Mouse (Mus musculus): Measurements from ENCODE around the gene Pgm5. TPM values are rescaled to one million over a fixed set of nuclear protein-coding genes. Genes with fewer than 3 reads are reported as not detected.

The Pgm5 gene
- polyA plus RNA-seq, 1 experiment from 2014 or later = 0.07 TPM

DNA sequence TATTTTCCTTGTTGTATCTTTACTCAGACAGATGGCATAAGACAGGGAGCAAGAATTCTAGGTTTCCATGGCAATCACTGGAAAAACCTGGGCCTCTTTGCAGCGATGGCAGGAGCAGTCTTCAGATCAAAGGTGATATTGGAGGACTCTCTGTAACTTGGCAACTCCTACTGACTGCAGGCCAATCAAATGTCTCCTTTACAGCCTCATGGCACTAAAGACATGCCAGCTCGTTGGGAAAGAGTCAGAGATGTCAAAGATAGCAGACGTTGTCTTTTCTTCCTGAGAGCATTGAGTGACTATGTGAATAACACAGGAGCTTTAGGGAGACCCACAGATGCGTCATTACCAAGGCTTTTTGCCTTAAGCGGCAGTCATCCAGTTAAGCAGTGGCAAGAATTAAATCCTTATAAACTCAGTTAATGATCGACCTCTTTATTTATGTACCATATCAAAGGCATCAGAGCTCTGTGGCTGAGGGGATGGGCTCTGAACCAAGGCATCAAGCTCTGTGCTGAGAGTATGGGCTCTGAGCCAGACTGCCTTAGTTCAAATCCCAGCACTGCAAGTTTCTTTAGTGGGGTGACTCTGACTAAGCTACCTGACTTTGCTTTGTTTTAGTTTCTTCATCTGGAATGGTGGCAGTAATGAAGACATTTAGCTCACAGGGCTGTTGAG is 209.2 kb downstream of the Pgm5 start:
- Histone ChIP-seq H3K9ac (no peak overlapping the region), H3K27ac (replicated peaks) (no peak overlapping the region), H3K9me3 (replicated peaks) (no peaks in the 10 kb centered on the region), H3K4me2 (no peak overlapping the region), H3K36me3 (replicated peaks) (no peaks in the 10 kb centered on the region), H3K4me3 (replicated peaks) (no peak overlapping the region), H3K4me1 (replicated peaks) (no peaks in the 10 kb centered on the region), H3K27me3 (no peaks in the 10 kb centered on the region)
- ATAC-seq (ENCODE audit: insufficient read depth) = no peak
- 44% methylated on average over 6 of the region's 6 CpGs for WGBS (ENCODE audit: insufficient replicate concordance)

DNA sequence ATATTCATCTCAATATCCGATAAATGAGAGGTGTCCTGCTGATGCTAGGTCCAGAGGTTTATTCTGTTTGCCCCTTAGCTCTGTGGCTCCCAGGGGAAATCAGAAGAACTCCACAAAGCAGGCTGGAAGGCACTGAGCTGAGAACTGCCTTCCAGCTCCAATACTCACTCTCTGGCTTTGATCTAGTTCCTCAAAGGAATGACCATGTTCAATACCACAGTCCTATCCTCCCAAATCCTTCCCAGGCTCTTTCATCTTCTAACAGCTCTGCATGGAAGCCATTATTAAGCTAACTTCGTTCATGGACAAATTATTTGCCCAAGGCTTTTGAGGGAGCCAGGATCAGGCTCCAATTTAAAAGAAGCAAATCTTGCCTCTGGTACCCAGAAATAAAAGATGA is 210.1 kb downstream of the Pgm5 start:
- Histone ChIP-seq H3K9me3 (replicated peaks) (no peaks in the 10 kb centered on the region), H3K4me1 (replicated peaks) (no peaks in the 10 kb centered on the region), H3K9ac (no peak overlapping the region), H3K27ac (replicated peaks) (no peak overlapping the region), H3K36me3 (replicated peaks) (no peaks in the 10 kb centered on the region), H3K4me2 (no peak overlapping the region), H3K27me3 (no peaks in the 10 kb centered on the region), H3K4me3 (replicated peaks) (no peak overlapping the region)
- WGBS (ENCODE audit: insufficient replicate concordance) = 44% methylated on average over 2 of the region's 2 CpGs
- no peak for ATAC-seq (ENCODE audit: insufficient read depth)

GRCm38 (mm10) chr19:24650428-24650827 is 211.2 kb downstream of the Pgm5 start:
- no peak overlapping the region for H3K9ac ChIP-seq
- H3K4me2 ChIP-seq = no peak overlapping the region
- no peaks in the 10 kb centered on the region for H3K4me1 ChIP-seq (replicated peaks)
- no peak overlapping the region for H3K4me3 ChIP-seq (replicated peaks)
- H3K36me3 ChIP-seq (replicated peaks) = no peaks in the 10 kb centered on the region
- no peaks in the 10 kb centered on the region for H3K27me3 ChIP-seq
- no peaks in the 10 kb centered on the region for H3K9me3 ChIP-seq (replicated peaks)
- 65% methylated on average over 8 of the region's 8 CpGs for WGBS (ENCODE audit: insufficient replicate concordance)
- no peak overlapping the region for H3K27ac ChIP-seq (replicated peaks)
- no peak for ATAC-seq (ENCODE audit: insufficient read depth)

DNA sequence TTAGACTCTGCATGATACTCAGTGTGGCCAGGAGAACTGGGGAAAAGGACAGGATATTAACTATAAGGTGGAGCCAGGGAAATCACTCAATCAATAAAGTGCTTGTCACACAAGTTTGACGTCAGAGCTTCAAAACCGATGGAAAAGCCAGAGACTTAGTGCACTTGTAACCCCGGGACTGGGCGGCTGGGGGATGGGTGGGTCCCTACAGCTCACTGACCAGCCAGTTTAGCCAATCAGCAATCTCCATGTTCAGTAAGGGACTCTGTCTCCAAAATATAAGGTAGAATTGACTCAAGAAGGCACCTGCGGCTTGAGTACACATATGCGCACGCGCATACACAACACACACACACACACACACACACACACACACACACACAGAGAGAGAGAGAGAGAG is 213.6 kb downstream of the Pgm5 start:
- H3K4me3 ChIP-seq (replicated peaks) = no peak overlapping the region
- H3K27ac ChIP-seq (replicated peaks) = no peak overlapping the region
- ATAC-seq (ENCODE audit: insufficient read depth) = no peak
- no peaks in the 10 kb centered on the region for H3K9me3 ChIP-seq (replicated peaks)
- H3K36me3 ChIP-seq (replicated peaks) = no peaks in the 10 kb centered on the region
- no peak overlapping the region for H3K4me2 ChIP-seq
- no peak overlapping the region for H3K9ac ChIP-seq
- H3K27me3 ChIP-seq = no peaks in the 10 kb centered on the region
- WGBS (ENCODE audit: insufficient replicate concordance) = 70% methylated on average over 8 of the region's 8 CpGs
- H3K4me1 ChIP-seq (replicated peaks) = no peaks in the 10 kb centered on the region

- Histone ChIP-seq H3K9me3 (replicated peaks) (no peaks in the 10 kb centered on the region), H3K27ac (replicated peaks) (no peak overlapping the region), H3K36me3 (replicated peaks) (no peaks in the 10 kb centered on the region), H3K4me1 (replicated peaks) (no peaks in the 10 kb centered on the region), H3K4me3 (replicated peaks) (no peak overlapping the region), H3K4me2 (no peak overlapping the region), H3K27me3 (no peaks in the 10 kb centered on the region), H3K9ac (no peak overlapping the region)
- ATAC-seq (ENCODE audit: insufficient read depth) = no peak
- WGBS (ENCODE audit: insufficient replicate concordance) = 44% methylated on average over 8 of the region's 8 CpGs
These were observed 215.4 kb downstream of the Pgm5 start for GRCm38 (mm10) chr19:24646162-24646829.

GRCm38 (mm10) chr19:24644971-24645370 is 216.7 kb downstream of the Pgm5 start:
- no peak overlapping the region for H3K4me3 ChIP-seq (replicated peaks)
- H3K4me1 ChIP-seq (replicated peaks) = no peaks in the 10 kb centered on the region
- no peak overlapping the region for H3K4me2 ChIP-seq
- no peaks in the 10 kb centered on the region for H3K9me3 ChIP-seq (replicated peaks)
- H3K27me3 ChIP-seq = no peaks in the 10 kb centered on the region
- ATAC-seq (ENCODE audit: insufficient read depth) = no peak
- 53% methylated on average over 10 of the region's 10 CpGs for WGBS (ENCODE audit: insufficient replicate concordance)
- no peak overlapping the region for H3K27ac ChIP-seq (replicated peaks)
- H3K36me3 ChIP-seq (replicated peaks) = no peaks in the 10 kb centered on the region
- H3K9ac ChIP-seq = no peak overlapping the region

DNA sequence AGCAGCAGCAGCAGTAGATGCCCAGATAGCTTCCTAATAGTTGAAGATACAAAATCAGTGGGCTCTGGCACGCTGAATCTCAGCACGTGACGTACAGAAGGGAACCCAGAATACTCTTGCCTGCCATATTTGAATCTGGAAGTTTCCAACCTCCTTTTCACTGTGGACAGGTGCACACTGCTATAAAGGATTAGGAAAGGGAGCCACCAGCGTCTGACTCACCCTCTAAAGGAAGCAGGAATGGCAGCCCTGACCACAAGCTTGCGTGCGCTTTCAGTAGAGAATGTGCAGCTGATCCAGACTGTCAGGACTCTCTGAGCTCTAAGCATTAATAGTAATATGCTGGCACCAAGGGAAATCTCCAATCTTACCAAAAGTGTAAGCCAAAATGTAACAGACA is 220.7 kb downstream of the Pgm5 start:
- no peaks in the 10 kb centered on the region for H3K27me3 ChIP-seq
- H3K9ac ChIP-seq = no peak overlapping the region
- no peak overlapping the region for H3K27ac ChIP-seq (replicated peaks)
- H3K4me1 ChIP-seq (replicated peaks) = no peaks in the 10 kb centered on the region
- no peaks in the 10 kb centered on the region for H3K9me3 ChIP-seq (replicated peaks)
- no peak for ATAC-seq (ENCODE audit: insufficient read depth)
- H3K4me2 ChIP-seq = no peak overlapping the region
- WGBS (ENCODE audit: insufficient replicate concordance) = 58% methylated on average over 6 of the region's 6 CpGs
- H3K36me3 ChIP-seq (replicated peaks) = no peaks in the 10 kb centered on the region
- no peak overlapping the region for H3K4me3 ChIP-seq (replicated peaks)

DNA sequence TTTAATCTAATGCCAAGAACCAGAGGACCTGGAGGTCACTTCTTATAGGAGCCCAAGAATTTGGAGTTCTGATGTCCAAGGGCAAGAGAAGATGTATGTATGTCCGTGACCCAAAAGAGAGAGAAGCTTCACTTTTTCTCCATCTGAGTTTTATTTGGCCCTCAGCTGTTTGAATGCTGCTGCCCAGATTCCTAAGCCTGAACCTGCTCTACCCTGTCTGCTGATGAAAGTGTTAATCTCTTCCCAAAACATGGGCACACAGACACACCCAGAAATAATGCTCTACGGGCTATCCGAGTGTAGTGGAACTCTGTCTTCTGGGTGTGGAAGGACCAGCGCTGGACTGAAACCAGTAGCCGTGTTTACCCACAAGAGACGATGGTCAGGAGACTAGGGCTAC is 223.7 kb downstream of the Pgm5 start:
- Histone ChIP-seq H3K9me3 (replicated peaks) (no peaks in the 10 kb centered on the region), H3K4me3 (replicated peaks) (no peak overlapping the region), H3K27ac (replicated peaks) (no peak overlapping the region), H3K4me2 (no peak overlapping the region), H3K27me3 (no peaks in the 10 kb centered on the region), H3K4me1 (replicated peaks) (no peaks in the 10 kb centered on the region), H3K9ac (no peak overlapping the region), H3K36me3 (replicated peaks) (no peaks in the 10 kb centered on the region)
- no peak for ATAC-seq (ENCODE audit: insufficient read depth)
- WGBS (ENCODE audit: insufficient replicate concordance) = 64% methylated on average over 6 of the region's 6 CpGs

DNA sequence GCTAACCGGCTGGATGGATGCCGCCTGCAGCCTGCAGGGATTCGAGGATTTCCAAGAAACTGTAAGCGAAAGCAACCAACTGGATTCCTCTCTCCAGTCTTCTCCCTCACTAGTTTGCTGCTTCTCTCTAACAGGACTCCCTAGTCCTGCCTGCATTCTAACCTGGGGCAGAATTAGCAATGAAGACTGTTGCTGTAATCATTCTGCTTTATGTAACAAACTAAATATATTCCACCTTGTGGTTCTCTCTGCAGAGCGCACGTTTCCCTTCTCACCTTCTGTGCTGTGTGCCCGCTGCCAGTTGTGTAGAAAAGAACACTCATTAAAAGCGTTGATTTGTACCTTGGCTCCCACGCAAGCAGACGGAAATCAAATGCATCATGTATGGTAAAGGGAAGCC is 225.0 kb downstream of the Pgm5 start:
- H3K9ac ChIP-seq = no peak overlapping the region
- no peaks in the 10 kb centered on the region for H3K4me1 ChIP-seq (replicated peaks)
- H3K9me3 ChIP-seq (replicated peaks) = no peaks in the 10 kb centered on the region
- no peaks in the 10 kb centered on the region for H3K27me3 ChIP-seq
- H3K36me3 ChIP-seq (replicated peaks) = no peaks in the 10 kb centered on the region
- no peak for ATAC-seq (ENCODE audit: insufficient read depth)
- H3K27ac ChIP-seq (replicated peaks) = no peak overlapping the region
- H3K4me2 ChIP-seq = no peak overlapping the region
- WGBS (ENCODE audit: insufficient replicate concordance) = 65% methylated on average over 10 of the region's 10 CpGs
- no peak overlapping the region for H3K4me3 ChIP-seq (replicated peaks)

DNA sequence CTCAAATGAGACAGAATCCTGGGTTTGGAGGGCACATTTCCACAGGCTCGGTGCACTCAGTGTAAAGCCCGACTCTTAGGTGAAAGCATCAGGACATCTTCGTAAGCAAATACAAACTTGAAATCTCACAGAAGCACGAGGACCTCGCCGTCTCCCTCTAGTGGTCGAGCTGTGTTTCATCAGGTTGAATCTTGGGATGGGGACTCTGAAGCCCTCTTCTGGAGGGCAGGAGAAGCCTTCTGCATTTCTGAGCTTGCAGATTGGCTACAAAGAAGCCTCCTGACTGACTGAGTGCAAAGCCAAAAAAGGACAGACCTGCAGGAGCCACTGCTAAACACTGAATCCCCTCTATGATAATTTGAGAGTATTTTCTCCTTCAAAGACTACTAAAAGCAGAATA is 227.1 kb downstream of the Pgm5 start:
- 4% methylated on average over 7 of the region's 7 CpGs for WGBS (ENCODE audit: insufficient replicate concordance)
- H3K27ac ChIP-seq (replicated peaks) = no peak overlapping the region
- H3K27me3 ChIP-seq = no peaks in the 10 kb centered on the region
- no peak overlapping the region for H3K4me2 ChIP-seq
- no peak overlapping the region for H3K9ac ChIP-seq
- no peaks in the 10 kb centered on the region for H3K4me1 ChIP-seq (replicated peaks)
- no peaks in the 10 kb centered on the region for H3K36me3 ChIP-seq (replicated peaks)
- no peak overlapping the region for H3K4me3 ChIP-seq (replicated peaks)
- ATAC-seq (ENCODE audit: insufficient read depth) = no peak
- no peaks in the 10 kb centered on the region for H3K9me3 ChIP-seq (replicated peaks)

Data from liver, embryonic 15.5 days (tissue).